Mouse (Mus musculus): ENCODE measurements around the gene Mbnl1. TPM values are rescaled to one million over a fixed set of nuclear protein-coding genes. Genes with fewer than 3 reads are reported as not detected.

Mbnl1 gene
- polyA plus RNA-seq, 1 experiment from 2014 or later, result 74.3 TPM

DNA sequence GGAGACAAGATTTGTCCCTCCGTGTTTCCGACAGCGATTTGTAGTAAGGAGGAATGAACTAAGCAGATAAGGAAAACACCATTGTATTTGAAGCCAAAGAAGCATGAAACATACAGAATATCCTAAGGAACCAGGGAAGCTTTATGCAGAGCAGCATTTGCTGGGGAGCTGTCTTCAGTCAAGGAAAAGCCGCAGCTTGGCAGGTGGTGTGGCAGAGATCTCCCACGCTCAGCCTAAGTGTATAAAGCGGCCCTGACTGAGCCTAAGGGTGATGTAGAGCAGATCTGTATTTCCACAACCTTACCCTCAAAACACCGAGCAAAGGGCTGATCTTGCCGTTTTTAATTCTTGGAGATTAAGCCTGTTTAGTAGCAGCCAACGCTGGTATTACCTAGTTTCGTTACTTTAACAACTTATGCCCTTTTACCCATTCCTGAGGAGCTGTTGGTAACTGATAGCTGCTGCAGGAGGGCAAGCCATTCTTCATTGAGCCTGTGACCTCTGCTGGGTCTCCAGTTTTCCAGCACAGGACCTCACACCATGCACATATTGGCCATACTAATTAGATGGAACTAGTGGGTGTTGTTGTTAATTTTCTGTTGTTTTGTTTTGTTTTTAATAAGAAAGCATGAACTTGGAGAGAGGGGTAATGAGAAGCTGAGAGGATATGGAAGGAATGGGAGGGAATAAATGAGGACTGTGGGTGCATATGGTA, 91.1 kb downstream of the Mbnl1 start:
- WGBS, result 60% methylated on average over 10 of the region's 10 CpGs
- Histone ChIP-seq H3K27me3 (no peaks in the 10 kb centered on the region), H3K9me3 (no peaks in the 10 kb centered on the region), H3K4me3 (no peak overlapping the region), H3K4me1 (peaks cover 8% of the 10 kb centered on the region; the same call in 1 of the 2 replicates), H3K9ac (no peak overlapping the region), H3K4me2 (replicated peaks) (no peak overlapping the region), H3K36me3 (0 out of 2 replicates have a peak, but pooled peaks cover 5% of the 10 kb centered on the region), H3K27ac (no peak overlapping the region)
- no peak for ATAC-seq (ENCODE audit: insufficient number of reproducible peaks, insufficient read depth, low FRiP score, low TSS enrichment)

DNA sequence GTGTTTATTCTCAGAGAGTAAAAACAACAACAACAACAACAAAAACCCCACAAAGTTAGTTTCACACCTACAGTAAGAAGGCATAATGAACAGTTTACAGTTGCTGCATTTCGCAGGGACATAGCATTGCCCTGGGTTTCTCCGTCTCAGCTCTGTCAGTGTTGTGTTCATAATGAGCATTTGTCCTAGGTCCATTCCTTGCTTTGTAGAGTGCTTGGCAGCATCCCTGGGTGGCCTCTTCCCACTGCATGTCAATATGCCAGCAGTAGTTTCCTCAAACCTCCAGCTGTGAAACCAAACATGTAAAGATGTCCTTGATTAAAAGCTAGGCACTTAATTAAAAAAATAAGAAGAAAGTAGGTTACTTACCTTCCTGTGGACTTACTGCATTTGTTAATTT, 91.6 kb downstream of the Mbnl1 start:
- no peak for ATAC-seq (ENCODE audit: insufficient number of reproducible peaks, insufficient read depth, low FRiP score, low TSS enrichment)

DNA sequence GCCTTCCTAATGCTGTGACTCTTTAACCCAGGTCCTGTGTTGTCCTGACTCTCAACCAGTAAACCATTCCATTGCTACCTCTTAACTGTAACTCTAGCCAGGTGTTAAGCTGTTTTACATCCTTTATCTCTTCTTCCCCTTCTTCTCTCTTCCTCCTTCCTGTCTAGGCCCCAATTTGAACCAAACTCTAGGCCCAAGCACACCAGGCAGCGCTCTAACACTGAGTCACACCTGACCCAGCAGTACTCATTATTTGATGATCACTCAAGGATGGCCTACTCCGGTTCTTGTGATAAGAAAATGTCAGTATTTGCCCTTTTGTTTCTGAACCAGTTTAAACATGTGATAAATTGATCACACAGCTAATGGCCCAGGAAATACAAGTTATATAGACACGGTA, 92.6 kb downstream of the Mbnl1 start:
- H3K4me1 ChIP-seq, result peaks cover 13% of the 10 kb centered on the region; the same call in 1 of the 2 replicates
- no peak overlapping the region for H3K27ac ChIP-seq
- H3K4me3 ChIP-seq, result no peak overlapping the region
- no peak for ATAC-seq (ENCODE audit: insufficient number of reproducible peaks, insufficient read depth, low FRiP score, low TSS enrichment)
- H3K36me3 ChIP-seq, result 0 out of 2 replicates have a peak, but pooled peaks cover 5% of the 10 kb centered on the region
- H3K9me3 ChIP-seq, result no peaks in the 10 kb centered on the region
- no peaks in the 10 kb centered on the region for H3K27me3 ChIP-seq
- no peak overlapping the region for H3K4me2 ChIP-seq (replicated peaks)
- no peak overlapping the region for H3K9ac ChIP-seq
- WGBS, result 94% methylated on average over 3 of the region's 3 CpGs

More for the DNA sequence above, 91.6 kb downstream of the Mbnl1 start:
- H3K4me2 ChIP-seq (replicated peaks), result no peak overlapping the region
- no peak overlapping the region for H3K9ac ChIP-seq
- 0 out of 2 replicates have a peak, but pooled peaks cover 5% of the 10 kb centered on the region for H3K36me3 ChIP-seq
- WGBS, result 66% methylated on average over 2 of the region's 2 CpGs
- no peak overlapping the region for H3K4me3 ChIP-seq
- H3K9me3 ChIP-seq, result no peaks in the 10 kb centered on the region
- H3K4me1 ChIP-seq, result peaks cover 10% of the 10 kb centered on the region; the same call in 1 of the 2 replicates
- no peaks in the 10 kb centered on the region for H3K27me3 ChIP-seq
- no peak overlapping the region for H3K27ac ChIP-seq

DNA sequence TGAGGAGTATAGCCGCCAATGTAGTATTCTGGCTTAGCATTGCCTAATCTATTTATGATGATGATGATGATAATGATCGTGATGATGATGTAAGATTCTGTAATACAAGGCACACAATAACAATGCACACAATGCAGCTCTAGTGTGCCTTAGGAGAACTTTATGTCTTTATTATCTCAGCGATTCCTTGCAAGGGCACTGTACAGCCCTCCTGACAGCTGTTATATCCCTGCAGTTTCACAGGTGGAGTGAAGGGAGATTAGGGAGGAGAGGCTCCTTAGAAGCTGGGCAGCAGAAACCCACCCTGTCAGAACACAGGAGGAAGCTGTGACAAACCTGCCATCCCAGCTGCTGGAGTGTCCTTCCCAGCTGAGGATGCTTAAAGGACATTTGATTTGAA, 93.3 kb downstream of the Mbnl1 start:
- WGBS, result 78% methylated on average over 3 of the region's 3 CpGs
- Histone ChIP-seq H3K27ac (no peak overlapping the region), H3K27me3 (no peaks in the 10 kb centered on the region), H3K4me2 (replicated peaks) (no peak overlapping the region), H3K4me3 (no peak overlapping the region), H3K36me3 (0 out of 2 replicates have a peak, but pooled peaks cover 5% of the 10 kb centered on the region), H3K4me1 (peaks cover 17% of the 10 kb centered on the region; the same call in 1 of the 2 replicates), H3K9ac (no peak overlapping the region), H3K9me3 (no peaks in the 10 kb centered on the region)
- no peak for ATAC-seq (ENCODE audit: insufficient number of reproducible peaks, insufficient read depth, low FRiP score, low TSS enrichment)

DNA sequence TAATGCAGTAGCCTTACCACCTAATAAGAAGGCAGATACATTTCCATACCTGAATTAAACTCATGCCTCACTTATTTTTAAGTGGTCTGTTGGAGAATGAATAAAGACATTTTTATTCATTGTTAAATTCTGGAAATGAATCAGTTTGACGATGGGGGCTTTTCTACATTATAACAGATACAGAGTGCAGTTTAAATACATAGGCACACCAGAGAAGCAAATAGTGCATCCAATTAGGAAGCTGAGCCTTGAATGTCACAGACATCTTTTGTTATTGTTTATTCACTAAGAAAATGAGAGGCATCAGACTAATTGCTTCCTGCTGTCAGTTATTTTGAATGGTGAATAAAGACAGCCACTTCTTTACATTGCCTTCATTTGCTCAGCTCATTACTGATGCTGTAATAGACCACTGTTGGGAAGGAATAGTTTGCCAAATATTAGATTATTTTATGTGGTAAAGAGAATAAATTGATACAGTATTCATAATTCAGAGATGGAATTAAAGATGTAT, 95.6 kb downstream of the Mbnl1 start:
- Histone ChIP-seq H3K27ac (no peak overlapping the region), H3K9me3 (no peaks in the 10 kb centered on the region), H3K4me2 (replicated peaks) (no peak overlapping the region), H3K4me3 (no peak overlapping the region), H3K27me3 (no peaks in the 10 kb centered on the region), H3K4me1 (peaks cover 16% of the 10 kb centered on the region; the same call in 1 of the 2 replicates), H3K36me3 (0 out of 2 replicates have a peak, but pooled peaks cover 5% of the 10 kb centered on the region), H3K9ac (no peak overlapping the region)
- WGBS, result 56% methylated on average over 1 of the region's 1 CpGs
- no peak for ATAC-seq (ENCODE audit: insufficient number of reproducible peaks, insufficient read depth, low FRiP score, low TSS enrichment)

DNA sequence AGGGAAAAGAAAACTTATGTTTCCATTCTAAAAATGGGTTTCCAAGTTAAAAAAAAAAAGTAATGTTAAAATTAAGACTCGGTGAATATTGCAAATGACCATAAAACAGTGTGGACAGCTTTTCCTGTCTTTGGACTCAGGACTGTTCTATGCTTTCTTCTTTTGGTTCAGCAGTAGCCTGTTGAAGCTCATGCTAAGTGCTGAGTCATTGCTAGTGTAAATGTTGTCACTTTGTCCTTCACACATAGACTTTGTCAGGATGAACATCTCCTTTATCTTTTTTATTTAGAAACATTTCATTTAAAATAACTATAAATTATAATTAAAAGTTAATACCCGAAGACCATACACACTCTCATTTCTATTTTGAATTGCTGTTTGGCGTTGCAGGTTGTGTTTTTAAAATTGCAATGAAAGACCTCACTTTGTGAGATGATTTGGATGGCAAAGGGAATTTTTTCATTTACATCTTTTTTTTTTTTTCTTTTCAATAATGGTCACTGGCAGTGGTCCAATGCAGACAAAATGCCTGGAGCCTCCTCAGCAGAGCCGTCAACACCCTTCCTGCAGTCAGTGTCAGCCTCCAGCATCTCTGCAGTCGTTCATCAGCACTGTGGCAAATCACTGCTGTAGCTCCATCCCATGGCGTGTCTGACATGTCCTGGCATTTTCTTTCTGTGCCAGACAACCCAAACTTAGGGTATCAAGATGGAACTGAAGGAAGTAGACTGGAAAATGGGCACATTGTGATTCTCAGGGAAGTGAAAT, 96.4 kb downstream of the Mbnl1 start:
- Histone ChIP-seq H3K4me3 (no peak overlapping the region), H3K27me3 (no peaks in the 10 kb centered on the region), H3K27ac (no peak overlapping the region), H3K36me3 (0 out of 2 replicates have a peak, but pooled peaks cover 5% of the 10 kb centered on the region), H3K4me2 (replicated peaks) (no peak overlapping the region), H3K9ac (no peak overlapping the region), H3K4me1 (peaks cover 8% of the 10 kb centered on the region; the same call in 1 of the 2 replicates), H3K9me3 (no peaks in the 10 kb centered on the region)
- ATAC-seq (ENCODE audit: insufficient number of reproducible peaks, insufficient read depth, low FRiP score, low TSS enrichment), result no peak
- 63% methylated on average over 6 of the region's 6 CpGs for WGBS

DNA sequence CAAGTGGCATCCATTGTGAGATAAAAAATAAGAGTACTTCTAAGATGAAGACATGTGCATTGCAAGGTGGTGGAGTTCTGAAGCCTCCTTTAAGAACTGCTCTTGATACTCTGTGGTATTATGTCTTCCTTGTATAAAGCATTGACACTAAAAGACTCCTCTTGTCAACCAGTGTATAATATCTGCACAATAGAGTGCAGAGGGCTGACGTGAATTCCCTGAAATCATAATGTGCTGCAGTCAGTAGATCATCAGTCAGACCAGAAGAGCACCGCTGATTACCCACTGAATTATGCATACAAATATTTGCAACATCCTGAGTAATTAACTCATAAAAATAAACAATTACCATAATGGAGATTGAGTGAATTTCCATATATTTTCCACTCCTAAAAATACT, 97.2 kb downstream of the Mbnl1 start:
- no peak overlapping the region for H3K4me2 ChIP-seq (replicated peaks)
- H3K4me3 ChIP-seq, result no peak overlapping the region
- H3K27me3 ChIP-seq, result no peaks in the 10 kb centered on the region
- H3K9ac ChIP-seq, result no peak overlapping the region
- peaks cover 8% of the 10 kb centered on the region; the same call in 1 of the 2 replicates for H3K4me1 ChIP-seq
- 0 out of 2 replicates have a peak, but pooled peaks cover 5% of the 10 kb centered on the region for H3K36me3 ChIP-seq
- no peak for ATAC-seq (ENCODE audit: insufficient number of reproducible peaks, insufficient read depth, low FRiP score, low TSS enrichment)
- no peak overlapping the region for H3K27ac ChIP-seq
- H3K9me3 ChIP-seq, result no peaks in the 10 kb centered on the region
- WGBS, result 75% methylated on average over 2 of the region's 2 CpGs

DNA sequence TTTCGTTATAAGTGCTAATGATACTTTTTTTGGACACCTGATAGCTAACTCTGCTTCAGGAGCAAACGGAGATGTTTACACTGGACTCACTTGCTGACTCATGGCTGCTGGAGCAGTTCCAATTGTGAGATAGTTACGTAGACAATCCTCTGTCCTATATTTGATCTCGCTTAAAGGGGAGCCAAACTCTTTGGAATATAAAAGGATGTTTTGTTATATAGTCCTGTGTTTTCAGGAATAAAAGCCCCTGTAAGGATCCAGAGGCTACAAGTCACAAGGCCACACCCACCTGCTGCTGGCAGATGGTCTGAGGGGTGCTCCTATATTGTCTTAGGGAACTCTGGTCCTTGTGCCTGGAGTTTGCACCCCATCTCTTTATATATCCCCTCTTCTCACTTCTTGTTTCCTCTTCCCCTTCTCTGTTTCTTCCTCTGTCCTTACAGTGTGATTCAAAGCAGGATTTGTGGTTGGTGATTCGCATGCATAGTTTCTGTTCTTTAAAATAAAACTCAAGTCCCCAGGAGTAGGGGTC, 97.9 kb downstream of the Mbnl1 start:
- Histone ChIP-seq H3K27me3 (no peaks in the 10 kb centered on the region), H3K36me3 (0 out of 2 replicates have a peak, but pooled peaks cover 5% of the 10 kb centered on the region), H3K9me3 (no peaks in the 10 kb centered on the region), H3K4me2 (replicated peaks) (no peak overlapping the region), H3K4me1 (peaks cover 8% of the 10 kb centered on the region; the same call in 1 of the 2 replicates), H3K27ac (no peak overlapping the region), H3K4me3 (no peak overlapping the region), H3K9ac (no peak overlapping the region)
- 74% methylated on average over 5 of the region's 5 CpGs for WGBS
- no peak for ATAC-seq (ENCODE audit: insufficient number of reproducible peaks, insufficient read depth, low FRiP score, low TSS enrichment)

DNA sequence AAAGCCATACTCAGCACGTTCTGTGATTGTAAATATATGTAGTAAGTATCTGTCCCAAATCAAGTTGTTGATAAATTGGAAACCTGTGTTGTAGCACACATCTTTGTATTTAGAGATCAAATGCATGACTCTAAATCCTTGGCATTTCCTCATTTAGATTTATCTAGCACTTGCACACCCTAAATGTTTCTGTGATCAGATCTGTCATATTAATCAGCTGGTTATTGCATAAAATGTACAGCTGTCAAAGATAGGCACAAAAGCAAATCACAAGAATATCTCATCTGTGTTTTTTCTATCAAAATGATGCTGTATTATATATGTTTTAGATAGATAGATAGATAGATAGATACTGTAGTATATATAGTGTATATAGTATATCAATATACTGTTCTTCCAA, 98.9 kb downstream of the Mbnl1 start:
- no peak overlapping the region for H3K27ac ChIP-seq
- 86% methylated on average over 1 of the region's 1 CpGs for WGBS
- H3K4me2 ChIP-seq (replicated peaks), result no peak overlapping the region
- ATAC-seq (ENCODE audit: insufficient number of reproducible peaks, insufficient read depth, low FRiP score, low TSS enrichment), result no peak
- H3K27me3 ChIP-seq, result no peaks in the 10 kb centered on the region
- H3K9ac ChIP-seq, result no peak overlapping the region
- H3K9me3 ChIP-seq, result no peaks in the 10 kb centered on the region
- no peak overlapping the region for H3K4me3 ChIP-seq
- H3K36me3 ChIP-seq, result no peaks in the 10 kb centered on the region
- H3K4me1 ChIP-seq, result peaks cover 12% of the 10 kb centered on the region; the same call in 1 of the 2 replicates

DNA sequence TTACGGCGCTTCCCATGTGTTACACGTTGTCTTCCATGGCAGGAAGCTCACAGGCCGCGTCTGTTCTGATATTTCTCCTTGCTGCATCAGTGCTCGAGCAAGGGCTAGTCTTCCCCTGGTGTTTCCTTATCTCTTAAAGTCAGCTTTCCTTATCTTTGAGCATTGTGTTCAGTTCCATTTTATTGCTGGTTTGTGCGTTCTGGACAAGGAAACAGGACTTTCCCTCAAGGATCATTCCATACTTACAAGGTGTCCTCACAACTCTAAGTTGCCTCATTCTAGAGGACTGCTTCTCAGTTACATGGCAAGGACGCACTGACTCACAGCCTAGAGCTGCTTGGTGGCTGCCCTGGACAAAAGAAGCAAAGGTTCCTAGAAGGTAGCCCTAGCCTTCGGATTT, 101.6 kb downstream of the Mbnl1 start:
- ATAC-seq (ENCODE audit: insufficient number of reproducible peaks, insufficient read depth, low FRiP score, low TSS enrichment), result no peak
- H3K9ac ChIP-seq, result no peak overlapping the region
- no peak overlapping the region for H3K4me3 ChIP-seq
- H3K27ac ChIP-seq, result no peak overlapping the region
- no peaks in the 10 kb centered on the region for H3K27me3 ChIP-seq
- no peaks in the 10 kb centered on the region for H3K9me3 ChIP-seq
- no peaks in the 10 kb centered on the region for H3K36me3 ChIP-seq
- H3K4me1 ChIP-seq, result peaks cover 15% of the 10 kb centered on the region; the same call in 1 of the 2 replicates
- H3K4me2 ChIP-seq (replicated peaks), result no peak overlapping the region
- WGBS, result 89% methylated on average over 9 of the region's 9 CpGs

DNA sequence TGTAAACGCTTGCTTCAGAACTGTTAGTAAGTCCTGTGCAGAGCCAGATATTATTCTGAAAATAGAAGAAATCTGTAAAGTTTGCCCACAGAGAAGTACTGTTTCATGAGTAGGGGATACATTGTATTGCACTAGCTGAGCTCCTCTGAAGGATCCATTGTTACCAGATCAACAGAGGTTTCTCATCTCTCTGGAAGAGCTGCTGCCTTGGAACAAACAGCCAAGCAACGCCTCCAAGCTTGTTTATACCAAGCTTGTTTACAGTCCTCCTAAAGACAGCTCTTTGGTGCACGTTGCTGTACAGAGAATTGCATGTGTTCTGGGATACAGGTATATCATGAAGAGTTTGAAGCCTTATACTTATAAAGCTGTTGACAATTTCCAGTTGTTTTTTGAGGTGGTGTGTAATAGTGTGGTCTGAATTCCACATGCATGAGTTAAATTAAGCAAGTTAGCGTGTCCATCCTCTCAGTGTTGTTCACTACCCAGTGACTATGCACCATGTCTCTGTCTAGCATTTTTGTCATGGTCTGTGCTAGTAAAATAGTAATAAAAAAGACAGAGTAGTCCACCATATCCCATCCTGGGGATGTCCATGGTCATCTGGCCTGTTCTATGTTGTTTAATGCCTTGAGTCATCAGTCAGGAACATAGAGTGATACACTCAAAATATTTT, 102.4 kb downstream of the Mbnl1 start:
- no peak for ATAC-seq (ENCODE audit: insufficient number of reproducible peaks, insufficient read depth, low FRiP score, low TSS enrichment)

More for the DNA sequence above, 102.4 kb downstream of the Mbnl1 start:
- Histone ChIP-seq H3K4me3 (no peak overlapping the region), H3K27me3 (no peaks in the 10 kb centered on the region), H3K9me3 (no peaks in the 10 kb centered on the region), H3K4me2 (replicated peaks) (no peak overlapping the region), H3K4me1 (0 out of 2 replicates have a peak, but pooled peaks cover 11% of the 10 kb centered on the region), H3K27ac (no peak overlapping the region), H3K36me3 (no peaks in the 10 kb centered on the region), H3K9ac (no peak overlapping the region)
- WGBS, result 83% methylated on average over 4 of the region's 4 CpGs

Measured in embryonic facial prominence, embryonic 12.5 days (tissue).